Mouse (Mus musculus): ENCODE measurements at regions not wholly inside any gene's neighbourhood (a gene's known extent, or its start where the extent isn't known, plus 50 kb on each side); places are given as distances from the start of the nearest gene placed in this dataset.

DNA sequence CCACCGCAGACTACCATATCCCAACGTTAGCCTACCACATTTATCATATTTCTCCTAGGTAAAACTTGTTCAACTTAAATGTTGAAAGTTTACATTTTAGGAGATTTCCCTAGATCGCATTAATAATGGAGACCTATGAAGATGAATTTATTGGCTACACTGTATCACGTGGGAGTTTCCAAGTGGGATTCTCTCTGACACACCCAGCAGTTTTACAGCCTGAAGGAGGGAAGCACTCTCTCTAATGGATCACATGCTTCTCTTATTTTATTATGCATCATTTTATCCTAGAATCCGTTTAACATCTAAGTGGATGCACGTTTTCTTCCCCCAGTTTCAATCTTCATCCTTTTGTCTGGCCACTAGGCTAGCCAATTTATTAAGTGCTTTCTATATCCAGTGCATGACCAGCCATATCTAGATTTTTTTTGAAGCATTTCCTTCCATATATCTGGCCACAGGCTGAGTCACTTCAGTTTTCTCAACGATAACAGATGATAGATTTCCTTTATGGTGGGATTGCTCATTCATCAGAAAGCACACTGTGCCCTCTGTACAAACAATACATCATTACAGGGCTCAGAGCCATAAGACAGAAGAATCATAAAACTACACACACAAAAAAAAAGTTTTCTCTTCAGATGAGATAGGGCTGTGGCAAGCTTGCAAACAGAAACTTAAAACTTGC, 476.3 kb upstream of the Syt1 start:
- ATAC-seq (replicated peaks; ENCODE audit: poor library complexity, severe bottlenecking): no peak

DNA sequence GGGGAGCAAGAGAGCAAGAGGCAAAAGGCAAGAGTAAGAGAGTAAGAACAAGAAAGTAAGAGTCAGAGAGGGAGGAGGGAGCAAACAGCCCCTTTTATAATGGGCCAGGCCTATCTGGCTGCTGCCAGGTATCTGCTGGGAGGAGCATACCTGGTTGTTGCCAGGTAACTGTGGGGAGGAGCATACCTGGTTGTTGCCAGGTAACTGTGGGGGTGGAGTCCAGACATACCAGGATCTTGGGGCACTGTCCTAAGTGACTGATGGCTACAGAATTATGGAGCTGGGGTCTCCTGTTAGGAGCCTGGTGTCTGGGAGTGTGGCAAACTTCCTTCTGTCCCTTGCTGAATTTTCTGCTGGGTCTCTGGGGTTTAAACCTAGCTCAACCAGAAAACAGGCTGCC, 469.8 kb upstream of the Syt1 start:
- ATAC-seq (replicated peaks; ENCODE audit: poor library complexity, severe bottlenecking): no peak

- ATAC-seq (replicated peaks; ENCODE audit: poor library complexity, severe bottlenecking): no peak
Observed at GRCm38 (mm10) chr10:109479941-109480340, 469.2 kb upstream of the Syt1 start.

- ATAC-seq (replicated peaks; ENCODE audit: poor library complexity, severe bottlenecking): no peak
Observed at GRCm38 (mm10) chr10:109466516-109466915, 455.7 kb upstream of the Syt1 start.

DNA sequence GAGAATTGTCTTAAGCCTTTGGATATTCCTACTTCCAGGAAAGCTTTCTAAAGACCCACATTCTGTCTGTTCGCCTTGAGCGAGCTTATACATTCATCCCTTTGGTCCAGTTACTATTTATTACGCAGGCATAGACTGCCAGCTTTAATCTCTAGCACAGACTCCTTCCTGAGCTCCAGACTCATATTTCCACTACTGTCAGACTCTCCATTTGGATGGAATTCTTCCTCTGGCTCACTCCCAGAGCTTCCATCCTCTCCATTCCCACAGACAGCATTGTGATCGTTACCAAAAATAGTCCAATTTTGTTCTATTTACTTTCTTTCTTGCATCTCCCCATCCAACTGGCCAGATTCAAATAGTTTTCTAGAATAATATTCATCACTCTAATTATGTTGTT, 420.3 kb upstream of the Syt1 start:
- ATAC-seq (replicated peaks; ENCODE audit: poor library complexity, severe bottlenecking): no peak

DNA sequence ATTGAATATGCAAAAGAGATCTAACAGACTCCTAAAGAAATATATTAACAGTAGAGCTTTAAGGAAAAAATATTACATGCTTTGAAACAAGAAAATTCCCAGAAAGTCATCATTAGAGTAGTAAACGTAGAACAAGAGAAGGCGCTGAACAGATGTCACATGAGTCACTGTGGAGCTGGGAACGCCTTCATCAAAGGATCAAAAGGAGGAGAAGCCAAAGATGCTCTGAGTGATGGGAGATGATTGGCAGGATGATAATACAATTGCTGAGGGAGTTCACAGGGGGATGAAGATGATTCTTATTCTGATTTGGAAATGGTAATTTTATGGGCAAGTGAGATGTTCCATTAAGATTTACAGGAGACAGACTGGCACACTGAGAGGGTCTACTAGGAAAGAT, 417.1 kb upstream of the Syt1 start:
- no peak for ATAC-seq (replicated peaks; ENCODE audit: poor library complexity, severe bottlenecking)

GRCm38 (mm10) chr10:109407011-109407410, 396.2 kb upstream of the Syt1 start:
- no peak for ATAC-seq (replicated peaks; ENCODE audit: poor library complexity, severe bottlenecking)

GRCm38 (mm10) chr10:109405116-109405685, 394.4 kb upstream of the Syt1 start:
- no peak for ATAC-seq (replicated peaks; ENCODE audit: poor library complexity, severe bottlenecking)

DNA sequence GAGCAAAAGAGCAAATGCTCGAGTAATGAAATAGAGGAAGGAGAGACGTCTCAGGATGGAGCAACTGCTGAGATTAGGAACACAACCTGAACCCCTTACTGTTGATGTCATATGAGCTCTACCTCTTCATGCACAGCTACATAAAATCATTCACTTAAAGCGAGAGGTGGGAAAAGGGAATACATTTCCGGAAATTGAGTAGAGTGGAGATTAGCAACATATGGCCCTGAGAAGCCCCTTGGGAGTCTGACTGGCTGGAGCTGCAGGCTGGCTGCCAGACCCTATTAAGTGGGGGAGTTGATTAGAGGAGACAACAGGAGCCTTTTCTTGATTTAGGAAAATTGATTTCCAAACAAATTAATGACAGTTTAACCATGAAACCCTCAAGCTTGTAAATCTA, 373.0 kb upstream of the Syt1 start:
- no peak for ATAC-seq (replicated peaks; ENCODE audit: poor library complexity, severe bottlenecking)

DNA sequence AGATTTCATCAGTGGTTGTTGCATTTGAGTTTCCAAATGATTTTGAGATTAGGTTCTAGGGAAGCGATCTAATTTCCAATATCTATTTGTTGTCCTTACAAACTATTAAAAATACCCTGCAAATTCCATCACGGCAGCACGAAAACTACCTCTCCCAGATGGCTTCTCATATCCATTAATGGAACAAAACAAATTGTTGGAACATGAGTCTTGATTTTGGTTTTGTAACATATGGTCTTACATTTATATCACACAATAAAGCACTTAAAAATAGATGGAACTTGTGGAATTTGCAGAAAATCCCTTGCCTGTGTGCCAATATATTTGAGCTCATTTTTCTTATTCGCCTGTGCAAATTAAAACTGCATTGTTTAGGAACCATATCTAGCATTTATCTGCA, 368.1 kb upstream of the Syt1 start:
- ATAC-seq (replicated peaks; ENCODE audit: poor library complexity, severe bottlenecking): no peak

DNA sequence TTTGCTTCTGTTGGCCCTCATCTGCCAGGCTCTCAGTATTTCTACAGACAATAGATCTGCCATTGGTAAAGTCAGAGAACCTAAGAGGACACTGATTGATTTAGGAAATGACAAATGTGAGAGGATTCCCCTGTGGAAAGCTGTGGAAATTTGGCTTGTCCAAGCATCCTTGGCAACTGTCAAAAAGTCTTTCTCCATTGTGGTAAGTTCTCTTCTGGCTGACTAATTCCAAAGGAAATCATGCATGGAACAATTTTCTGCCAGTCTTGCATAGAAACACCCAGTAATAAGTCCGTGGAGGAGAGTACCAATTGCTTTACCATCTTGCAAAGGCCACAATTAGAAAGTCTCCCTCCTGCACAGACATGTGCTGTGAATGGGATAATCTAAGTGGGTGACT, 349.4 kb upstream of the Syt1 start:
- ATAC-seq (replicated peaks; ENCODE audit: poor library complexity, severe bottlenecking): no peak

- no peak for ATAC-seq (replicated peaks; ENCODE audit: poor library complexity, severe bottlenecking)
Observed at GRCm38 (mm10) chr10:109358812-109359211, 348.0 kb upstream of the Syt1 start.

- ATAC-seq (replicated peaks; ENCODE audit: poor library complexity, severe bottlenecking): no peak
Observed at GRCm38 (mm10) chr10:109332846-109333386, 322.1 kb upstream of the Syt1 start.

DNA sequence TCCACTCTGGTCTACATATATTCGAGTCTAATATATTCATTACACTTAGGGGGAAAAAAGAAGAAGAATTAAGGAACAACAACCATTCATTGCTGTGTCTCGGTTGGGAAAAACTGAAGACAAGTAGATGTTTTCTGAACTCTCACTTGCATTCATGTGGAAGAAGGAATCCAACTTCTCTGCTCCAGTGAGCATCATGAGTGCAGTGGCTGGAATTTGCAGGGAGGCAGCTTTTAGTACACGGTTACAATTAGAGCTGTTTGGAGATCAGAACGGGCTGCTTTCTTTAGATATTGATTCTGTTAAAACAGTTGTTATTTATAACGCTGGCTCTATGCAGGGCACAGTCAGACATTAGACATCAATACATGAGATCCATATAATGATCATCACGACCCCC, 298.5 kb upstream of the Syt1 start:
- no peak for ATAC-seq (replicated peaks; ENCODE audit: poor library complexity, severe bottlenecking)

GRCm38 (mm10) chr10:109300199-109300598, 289.4 kb upstream of the Syt1 start:
- ATAC-seq (replicated peaks; ENCODE audit: poor library complexity, severe bottlenecking): no peak

DNA sequence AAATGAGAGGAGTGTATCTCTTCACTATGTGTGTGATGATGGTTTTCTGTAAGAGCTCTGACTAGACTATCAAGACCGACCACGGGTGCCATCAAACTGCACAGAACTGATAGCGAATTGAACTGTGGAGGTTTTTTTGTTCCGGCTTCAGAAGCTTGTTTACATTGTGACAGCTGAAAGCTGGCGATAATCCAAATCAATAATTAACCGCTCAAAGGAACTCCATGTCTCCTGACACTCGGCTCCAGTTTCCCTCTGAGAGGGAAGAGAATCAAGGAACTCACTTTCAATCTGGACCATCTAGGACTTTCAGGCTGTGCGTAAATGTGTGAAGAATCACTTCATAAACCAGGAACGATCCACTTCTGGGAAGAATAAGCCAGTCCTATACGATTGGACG, 289.0 kb upstream of the Syt1 start:
- no peak for ATAC-seq (replicated peaks; ENCODE audit: poor library complexity, severe bottlenecking)

DNA sequence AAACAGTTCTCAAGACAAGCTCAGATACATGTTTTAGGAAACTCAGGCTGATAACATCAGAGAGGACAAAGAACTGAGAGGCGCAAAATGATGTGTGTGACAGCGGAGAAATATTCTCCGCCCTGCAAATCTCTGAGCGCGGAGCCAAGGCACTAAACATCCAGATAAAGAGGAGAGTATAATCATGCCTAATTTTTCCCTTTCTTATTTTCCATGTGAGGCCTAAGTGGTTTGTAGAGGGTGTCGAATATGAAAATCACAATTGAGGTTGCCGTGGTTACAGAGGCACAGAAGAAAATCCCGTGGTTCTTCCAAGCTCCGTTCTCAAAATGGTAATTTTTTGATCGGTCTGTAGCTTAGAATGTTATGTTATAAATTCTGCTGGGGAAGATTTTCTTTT, 272.6 kb upstream of the Syt1 start:
- no peak for ATAC-seq (replicated peaks; ENCODE audit: poor library complexity, severe bottlenecking)

DNA sequence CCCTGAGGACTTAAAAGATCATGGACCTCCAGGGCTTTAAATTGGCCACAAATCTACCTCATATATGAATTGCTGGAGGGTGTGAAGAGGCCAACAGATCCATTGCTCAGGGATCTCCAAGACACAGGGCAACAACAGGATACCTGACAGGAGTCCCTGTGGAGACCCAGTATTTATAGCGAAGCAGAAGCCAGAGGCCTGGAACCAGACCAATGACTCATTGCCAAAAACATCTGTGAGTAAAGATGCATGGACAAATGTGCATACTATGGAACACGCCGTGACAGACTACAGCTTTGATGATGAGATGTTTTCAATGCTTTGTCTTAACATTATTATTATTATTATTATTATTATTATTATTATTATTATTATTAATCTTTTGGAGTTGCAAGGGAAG, 239.0 kb upstream of the Syt1 start:
- ATAC-seq (replicated peaks; ENCODE audit: poor library complexity, severe bottlenecking): no peak

DNA sequence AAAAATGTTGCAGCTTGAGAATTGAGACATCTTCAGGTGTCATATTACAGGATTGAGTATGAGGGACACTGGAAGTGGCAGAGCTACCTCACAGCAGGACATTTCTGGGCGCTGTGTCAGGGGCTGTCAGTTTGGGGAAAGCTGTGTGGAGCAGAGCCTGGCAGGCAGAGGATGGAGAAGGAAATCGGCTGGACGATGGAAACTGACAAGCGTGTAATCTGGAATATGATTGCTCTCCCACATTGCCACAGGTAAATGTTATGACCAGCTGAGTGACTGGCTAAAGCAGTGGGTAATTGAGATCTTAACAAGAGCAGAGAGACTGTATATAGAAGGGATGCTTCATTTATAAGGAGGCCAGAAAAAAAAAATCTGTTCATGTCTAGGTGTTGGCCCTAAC, 235.5 kb upstream of the Syt1 start:
- no peak for ATAC-seq (replicated peaks; ENCODE audit: poor library complexity, severe bottlenecking)

GRCm38 (mm10) chr10:109237026-109237425, 226.2 kb upstream of the Syt1 start:
- no peak for ATAC-seq (replicated peaks; ENCODE audit: poor library complexity, severe bottlenecking)

- no peak for ATAC-seq (replicated peaks; ENCODE audit: poor library complexity, severe bottlenecking)
Observed at GRCm38 (mm10) chr10:109226989-109227388, 216.2 kb upstream of the Syt1 start.

DNA sequence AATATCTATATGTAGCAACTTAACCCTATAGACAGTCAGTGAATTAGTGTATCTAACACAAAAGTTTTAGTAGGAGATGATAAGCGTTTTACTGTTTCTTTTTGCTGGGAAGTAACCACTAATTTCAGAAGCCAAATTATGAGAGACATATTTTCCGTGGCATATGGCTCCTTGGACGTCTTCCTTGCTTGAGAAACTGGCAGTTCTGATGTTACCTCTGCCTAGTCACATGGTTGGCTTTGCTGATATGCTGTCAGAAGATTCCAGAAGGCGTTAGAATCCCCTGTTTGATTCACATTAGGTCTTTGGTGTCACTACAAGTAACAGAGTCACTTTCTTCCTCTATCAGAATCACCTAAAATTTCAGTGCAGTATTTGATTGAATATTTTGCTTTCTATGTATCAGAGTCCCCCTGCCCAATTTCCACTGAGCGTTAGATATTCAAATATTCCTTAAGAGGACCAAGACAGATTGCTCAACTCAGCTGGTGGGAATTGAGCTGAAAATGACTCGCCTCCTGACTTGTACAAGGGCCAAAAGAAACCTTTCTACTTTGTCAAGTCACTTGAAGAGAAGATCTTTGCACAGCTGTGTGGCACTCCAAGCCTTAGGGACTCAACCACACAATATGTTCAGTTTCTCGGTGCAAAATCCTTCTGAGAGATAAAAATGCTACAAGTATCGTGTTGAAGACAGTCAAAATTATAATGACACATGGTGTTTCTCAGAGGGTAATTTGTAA, 178.2 kb upstream of the Syt1 start:
- ATAC-seq (replicated peaks; ENCODE audit: poor library complexity, severe bottlenecking): no peak

Measured in granulocyte monocyte progenitor cell, adult 5-6 weeks (primary cell).